Mouse (Mus musculus) myocyte (in vitro differentiated cells): ENCODE data around the gene Nedd9.

Experiments
- E2F4 ChIP-seq: IDR thresholded peaks from one replicate; pipeline ENCODE4 v1.6.1; 2011; ENCODE audit warnings: mild to moderate bottlenecking, control low read depth, moderate library complexity; ENCODE audit not compliant: insufficient read depth
- MAX ChIP-seq: IDR thresholded peaks from one replicate; pipeline ENCODE4 v1.6.1; 2011; ENCODE audit warnings: low read depth, mild to moderate bottlenecking, control low read depth
- MYOG ChIP-seq, 3 experiments: IDR thresholded peaks; one replicate each; pipeline ENCODE4 v1.6.1; 2011; ENCODE audit warnings: control low read depth in 2 of 3, low read depth in 2 of 3, mild to moderate bottlenecking in 2 of 3; ENCODE audit not compliant: insufficient read length in 2 of 3, control insufficient read depth in 1 of 3, insufficient read depth in 1 of 3
- POLR2A ChIP-seq: IDR thresholded peaks from one replicate; pipeline ENCODE4 v1.6.1; 2011; ENCODE audit warnings: low read depth, mild to moderate bottlenecking, control low read depth, moderate library complexity; ENCODE audit not compliant: insufficient read length
- REST ChIP-seq: IDR thresholded peaks from one replicate; pipeline ENCODE4 v1.6.1; 2011; ENCODE audit warnings: mild to moderate bottlenecking, control low read depth, moderate library complexity; ENCODE audit not compliant: insufficient read depth, insufficient read length
- SRF ChIP-seq: IDR thresholded peaks from one replicate; pipeline ENCODE4 v1.6.1; 2011; ENCODE audit warnings: low read depth; ENCODE audit not compliant: control insufficient read depth, insufficient read length
- USF1 ChIP-seq: IDR thresholded peaks from one replicate; pipeline ENCODE4 v1.6.1; 2011; ENCODE audit warnings: low read depth, mild to moderate bottlenecking, control low read depth, moderate library complexity

GRCm38 (mm10) chr13:41360272-41360815 is 126.8 kb downstream of the Nedd9 start:
- TF ChIP-seq MAX (no peak), SRF (no peak), POLR2A (no peak), E2F4 (no peak), REST (no peak), MYOG (IDR thresholded peaks at IDR 0.05; ENCODE audit: control insufficient read depth in 1 of 3, insufficient read depth in 1 of 3, insufficient read length in 2 of 3, low read depth in 2 of 3) (no peak), USF1 (no peak)
